Mouse (Mus musculus) midbrain, embryonic 11.5 days (tissue): ENCODE data around the gene Fbxw5. TPM values are rescaled to one million over a fixed set of nuclear protein-coding genes. Genes with fewer than 3 reads are reported as not detected.

Experiments
- ATAC-seq: fragments of 200-750 bp; cut with Nextera tagmentation; 2 replicates; pipeline ENCODE4 v1.8.0; 2017; ENCODE audit warnings: moderate TSS enrichment, moderate library complexity; ENCODE audit not compliant: low FRiP score
- DNase-seq: peaks from one replicate; pipeline ENCODE4 v3.0.0; 2015; ENCODE audit warnings: low spot score; ENCODE audit errors: missing footprints
- H3K27ac ChIP-seq: fragments of 300-500 bp; sonication (generic); 2 replicates; pipeline ENCODE4 v1.5.1; 2014; ENCODE audit warnings: low read depth, low read length
- H3K27me3 ChIP-seq: fragments of 300-500 bp; sonication (generic); 2 replicates; pipeline ENCODE4 v1.6.1; 2014; ENCODE audit warnings: mild to moderate bottlenecking, low read length, moderate library complexity, mixed read lengths; ENCODE audit not compliant: control insufficient read depth, insufficient read depth
- H3K36me3 ChIP-seq: fragments of 300-500 bp; sonication (generic); 2 replicates; pipeline ENCODE4 v1.6.1; 2014; ENCODE audit warnings: mild to moderate bottlenecking, low read length, moderate library complexity, mixed read lengths; ENCODE audit not compliant: control insufficient read depth, insufficient read depth
- H3K4me1 ChIP-seq: fragments of 300-500 bp; sonication (generic); 2 replicates; pipeline ENCODE4 v1.6.1; 2014; ENCODE audit warnings: low read length; ENCODE audit not compliant: control insufficient read depth, insufficient read depth
- H3K4me2 ChIP-seq: fragments of 300-500 bp; sonication (generic); 2 replicates; pipeline ENCODE4 v1.6.1; 2014; ENCODE audit warnings: mild to moderate bottlenecking, moderate library complexity
- H3K4me3 ChIP-seq: fragments of 300-500 bp; sonication (generic); 2 replicates; pipeline ENCODE4 v1.5.1; 2014; ENCODE audit warnings: low read depth, low read length
- H3K9ac ChIP-seq: fragments of 300-500 bp; sonication (generic); 2 replicates; pipeline ENCODE4 v1.6.1; 2014; ENCODE audit warnings: low read length
- H3K9me3 ChIP-seq: fragments of 300-500 bp; sonication (generic); 2 replicates; pipeline ENCODE4 v1.6.1; 2016; ENCODE audit warnings: low read length; ENCODE audit not compliant: control insufficient read depth
- WGBS: fragments of 180-500 bp; shearing (Covaris S2); extraction: QIAGEN DNeasy Blood & Tissue Kit; methylation state at CpG from one replicate; pipeline ENCODE4 v1.1.7; 2014; 5-methylcytosine and 5-hydroxymethylcytosine counted together
- polyA plus RNA-seq: library from polyadenylated mRNA; unstranded; fragments of >200 nt; fragmentation: Nextera tagmentation; extraction: Ambion mirVana; gene quantifications from 2 replicates; pipeline ENCODE4 v1.2.1, GENCODE M21; 2014

The Fbxw5 gene
- polyA plus RNA-seq, 1 experiment from 2014 or later = 66.4 TPM

- 89% methylated on average over 3 of the region's 3 CpGs for WGBS
- Histone ChIP-seq H3K4me2 (no peak overlapping the region), H3K4me1 (peaks cover 8% of the 10 kb centered on the region), H3K27ac (no peak overlapping the region), H3K4me3 (no peak overlapping the region), H3K27me3 (no peaks in the 10 kb centered on the region), H3K9me3 (no peaks in the 10 kb centered on the region), H3K36me3 (no peaks in the 10 kb centered on the region), H3K9ac (no peak overlapping the region)
- no peak for DNase-seq
- ATAC-seq = no peak
Measured at GRCm38 (mm10) chr2:25502726-25503125, 2.2 kb downstream of the Fbxw5 start.

GRCm38 (mm10) chr2:25504538-25504937 lies 4.0 kb downstream of the Fbxw5 start:
- no peaks in the 10 kb centered on the region for H3K36me3 ChIP-seq
- no peak overlapping the region for H3K4me3 ChIP-seq
- H3K4me2 ChIP-seq = no peak overlapping the region
- ATAC-seq (no peak), DNase-seq (no peak)
- H3K27me3 ChIP-seq = no peaks in the 10 kb centered on the region
- no peak overlapping the region for H3K27ac ChIP-seq
- no peak overlapping the region for H3K9ac ChIP-seq
- WGBS = 95% methylated on average over 19 of the region's 19 CpGs
- peaks cover 8% of the 10 kb centered on the region for H3K4me1 ChIP-seq
- H3K9me3 ChIP-seq = no peaks in the 10 kb centered on the region

DNA sequence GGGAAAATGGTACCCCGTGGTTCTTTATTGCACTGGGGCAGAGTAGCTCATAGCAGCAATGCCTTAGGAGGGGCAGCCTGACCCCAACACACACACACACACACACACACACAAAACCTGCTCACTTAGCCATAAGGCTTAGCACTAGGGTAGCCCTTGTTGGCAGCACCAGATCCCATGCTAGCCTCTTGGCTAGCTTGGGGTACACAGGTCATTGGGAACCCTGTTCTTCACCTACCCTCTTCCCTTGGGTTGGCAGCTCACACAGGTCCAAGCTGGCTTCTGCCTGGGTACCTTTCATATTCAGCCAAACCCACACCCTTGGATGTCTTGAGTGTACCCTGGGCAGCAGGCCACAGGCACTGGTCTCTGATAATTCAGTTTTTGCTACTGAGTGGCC lies 4.5 kb downstream of the Fbxw5 start:
- H3K36me3 ChIP-seq = no peaks in the 10 kb centered on the region
- H3K27ac ChIP-seq = no peak overlapping the region
- peaks cover 8% of the 10 kb centered on the region for H3K4me1 ChIP-seq
- DNase-seq = no peak
- WGBS = 80% methylated on average over 1 of the region's 1 CpGs
- H3K27me3 ChIP-seq = no peaks in the 10 kb centered on the region
- no peak overlapping the region for H3K4me2 ChIP-seq
- H3K9me3 ChIP-seq = no peaks in the 10 kb centered on the region
- no peak overlapping the region for H3K4me3 ChIP-seq
- no peak overlapping the region for H3K9ac ChIP-seq
- ATAC-seq = no peak

DNA sequence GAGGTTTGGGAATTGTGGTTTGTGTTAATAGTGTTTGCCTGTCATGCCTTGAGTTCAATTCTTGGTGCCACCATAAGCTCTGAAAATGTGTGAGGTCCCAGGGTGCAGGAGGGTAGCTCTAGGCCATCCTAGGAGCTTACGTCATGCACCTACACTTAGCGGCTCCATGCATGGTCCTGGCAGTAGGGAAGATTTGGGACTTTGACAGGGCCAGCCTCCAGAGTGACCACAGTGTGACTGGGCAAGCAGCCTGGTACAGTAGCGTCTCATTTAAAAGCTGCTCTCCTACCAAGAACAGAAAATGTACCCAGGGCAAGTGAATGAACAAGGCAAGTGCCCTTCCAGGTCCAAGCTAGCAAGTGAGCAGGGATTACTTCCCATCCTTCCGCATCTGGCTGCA lies 5.3 kb downstream of the Fbxw5 start:
- H3K9me3 ChIP-seq = no peaks in the 10 kb centered on the region
- H3K4me1 ChIP-seq = peaks cover 8% of the 10 kb centered on the region
- WGBS = 86% methylated on average over 4 of the region's 4 CpGs
- DNase-seq (no peak), ATAC-seq (no peak)
- no peak overlapping the region for H3K4me3 ChIP-seq
- H3K4me2 ChIP-seq = no peak overlapping the region
- H3K27ac ChIP-seq = no peak overlapping the region
- H3K36me3 ChIP-seq = no peaks in the 10 kb centered on the region
- no peak overlapping the region for H3K9ac ChIP-seq
- no peaks in the 10 kb centered on the region for H3K27me3 ChIP-seq

DNA sequence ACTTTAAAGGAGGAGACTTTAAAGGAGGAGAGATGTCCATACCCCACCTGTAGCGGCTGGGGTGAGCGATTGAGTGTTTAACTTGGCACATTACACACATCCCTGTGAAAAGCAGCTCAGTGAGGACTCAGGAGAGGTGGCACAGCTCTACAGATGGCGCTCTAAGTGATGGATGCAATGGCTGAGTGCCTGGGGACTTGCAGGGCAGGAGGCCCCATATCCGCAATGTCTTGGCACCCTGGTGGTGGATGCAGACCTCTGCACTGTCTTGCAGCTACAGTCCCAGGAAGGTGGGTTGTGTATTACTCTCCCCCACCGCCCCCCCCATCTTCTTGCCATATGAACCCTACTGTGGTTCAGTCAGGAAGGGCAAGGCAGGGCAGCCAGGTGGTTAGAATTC lies 6.4 kb downstream of the Fbxw5 start:
- H3K36me3 ChIP-seq = no peaks in the 10 kb centered on the region
- WGBS = 29% methylated on average over 5 of the region's 5 CpGs
- ATAC-seq (no peak), DNase-seq (no peak)
- no peak overlapping the region for H3K4me3 ChIP-seq
- no peak overlapping the region for H3K9ac ChIP-seq
- H3K27ac ChIP-seq = no peak overlapping the region
- H3K4me2 ChIP-seq = no peak overlapping the region
- H3K9me3 ChIP-seq = no peaks in the 10 kb centered on the region
- H3K27me3 ChIP-seq = no peaks in the 10 kb centered on the region
- no peaks in the 10 kb centered on the region; the same call in 1 of the 2 replicates for H3K4me1 ChIP-seq

GRCm38 (mm10) chr2:25509912-25510311 lies 9.4 kb downstream of the Fbxw5 start:
- WGBS = 67% methylated on average over 3 of the region's 3 CpGs
- DNase-seq (no peak), ATAC-seq (no peak)
- H3K9ac ChIP-seq = no peak overlapping the region
- no peaks in the 10 kb centered on the region for H3K36me3 ChIP-seq
- no peak overlapping the region for H3K27ac ChIP-seq
- no peak overlapping the region for H3K4me2 ChIP-seq
- no peaks in the 10 kb centered on the region for H3K27me3 ChIP-seq
- no peaks in the 10 kb centered on the region for H3K9me3 ChIP-seq
- no peak overlapping the region for H3K4me3 ChIP-seq
- no peaks in the 10 kb centered on the region for H3K4me1 ChIP-seq

- no peaks in the 10 kb centered on the region for H3K27me3 ChIP-seq
- no peak overlapping the region for H3K4me3 ChIP-seq
- H3K9me3 ChIP-seq = no peaks in the 10 kb centered on the region
- no peak overlapping the region for H3K4me2 ChIP-seq
- 92% methylated on average over 9 of the region's 9 CpGs for WGBS
- no peak for ATAC-seq
- H3K9ac ChIP-seq = no peak overlapping the region
- no peaks in the 10 kb centered on the region for H3K4me1 ChIP-seq
- H3K27ac ChIP-seq = no peak overlapping the region
- no peak for DNase-seq
- peaks cover 27% of the 10 kb centered on the region for H3K36me3 ChIP-seq
Measured at GRCm38 (mm10) chr2:25526510-25527302, 26.2 kb downstream of the Fbxw5 start.

DNA sequence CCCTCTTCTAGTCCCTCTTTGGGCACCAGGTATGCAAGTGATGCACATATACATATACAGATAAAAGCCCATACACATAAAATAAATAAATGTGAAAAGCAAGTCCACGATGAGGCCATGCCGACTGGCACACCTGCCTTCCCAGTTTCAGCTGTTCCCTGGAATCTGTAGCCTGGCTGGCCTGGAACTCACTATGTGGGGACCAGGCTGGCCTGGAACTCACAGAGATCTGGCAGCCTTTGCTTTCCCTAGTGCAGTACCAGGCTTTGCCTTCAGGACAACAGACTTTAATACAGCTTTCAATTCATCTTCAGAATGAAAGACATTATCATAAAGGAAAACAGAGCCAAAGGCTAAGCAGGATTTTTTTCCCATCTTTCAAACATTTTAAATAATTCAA lies 33.2 kb downstream of the Fbxw5 start:
- H3K9ac ChIP-seq = no peak overlapping the region
- no peak overlapping the region for H3K4me3 ChIP-seq
- peaks cover 8% of the 10 kb centered on the region; the same call in 1 of the 2 replicates for H3K36me3 ChIP-seq
- no peaks in the 10 kb centered on the region for H3K27me3 ChIP-seq
- no peak overlapping the region for H3K4me2 ChIP-seq
- WGBS = 96% methylated on average over 2 of the region's 2 CpGs
- no peak overlapping the region for H3K27ac ChIP-seq
- ATAC-seq = no peak
- H3K4me1 ChIP-seq = no peaks in the 10 kb centered on the region
- no peak for DNase-seq
- no peaks in the 10 kb centered on the region for H3K9me3 ChIP-seq

GRCm38 (mm10) chr2:25534178-25534865 lies 33.8 kb downstream of the Fbxw5 start:
- Histone ChIP-seq H3K9ac (no peak overlapping the region), H3K4me3 (no peak overlapping the region), H3K4me2 (no peak overlapping the region), H3K36me3 (peaks cover 6% of the 10 kb centered on the region; the same call in 1 of the 2 replicates), H3K27me3 (no peaks in the 10 kb centered on the region), H3K4me1 (no peaks in the 10 kb centered on the region), H3K27ac (no peak overlapping the region), H3K9me3 (no peaks in the 10 kb centered on the region)
- 89% methylated on average over 3 of the region's 3 CpGs for WGBS
- DNase-seq (no peak), ATAC-seq (no peak)
